Mouse (Mus musculus): ENCODE results near the gene Jmjd4. TPM values are rescaled to one million over a fixed set of nuclear protein-coding genes. Genes with fewer than 3 reads are reported as not detected.

Jmjd4 gene
- polyA plus RNA-seq, 1 experiment from 2014 or later, result 5.7 TPM

DNA sequence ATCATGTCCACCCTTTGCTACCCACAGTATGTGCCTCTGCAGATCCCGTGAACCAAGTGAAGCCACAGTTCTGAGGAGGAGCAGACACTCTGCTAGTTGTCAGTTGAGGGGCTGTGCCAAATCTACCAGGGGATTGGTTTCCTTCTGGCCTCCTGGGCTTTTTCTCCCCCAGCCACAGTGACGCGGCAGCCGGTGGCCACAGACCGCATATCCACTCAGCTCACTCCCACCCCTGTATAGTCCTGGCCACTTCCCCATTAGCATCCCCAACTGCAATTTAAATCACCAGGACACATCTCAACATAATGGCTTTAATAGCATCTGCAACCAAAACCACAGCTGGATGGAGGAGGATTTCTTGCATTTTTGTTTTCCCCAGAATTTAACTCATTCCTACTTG, 31.1 kb upstream of the Jmjd4 start:
- Histone ChIP-seq H3K27me3 (replicated peaks; ENCODE audit: insufficient read depth, low read length) (no peaks in the 10 kb centered on the region), H3K9ac (replicated peaks; ENCODE audit: low read depth) (no peak overlapping the region), H3K9me3 (ENCODE audit: low read length) (no peaks in the 10 kb centered on the region), H3K36me3 (ENCODE audit: insufficient read depth, low read length) (no peaks in the 10 kb centered on the region; the same call in 1 of the 2 replicates), H3K4me3 (ENCODE audit: low read depth, low read length) (no peak overlapping the region), H3K27ac (ENCODE audit: low read length) (no peak overlapping the region), H3K4me1 (ENCODE audit: insufficient read depth, low read depth, low read length) (no peaks in the 10 kb centered on the region; the same call in 1 of the 2 replicates), H3K4me2 (replicated peaks; ENCODE audit: low read depth, low read length) (no peak overlapping the region)
- ATAC-seq (no peak), DNase-seq (ENCODE audit: low spot score) (no peak)
- no peak for TF ChIP-seq CTCF (IDR thresholded peaks at IDR 0.05)
- TF ChIP-seq EP300 (IDR thresholded peaks at IDR 0.05), result no peak
- 90% methylated on average over 3 of the region's 5 CpGs for WGBS

DNA sequence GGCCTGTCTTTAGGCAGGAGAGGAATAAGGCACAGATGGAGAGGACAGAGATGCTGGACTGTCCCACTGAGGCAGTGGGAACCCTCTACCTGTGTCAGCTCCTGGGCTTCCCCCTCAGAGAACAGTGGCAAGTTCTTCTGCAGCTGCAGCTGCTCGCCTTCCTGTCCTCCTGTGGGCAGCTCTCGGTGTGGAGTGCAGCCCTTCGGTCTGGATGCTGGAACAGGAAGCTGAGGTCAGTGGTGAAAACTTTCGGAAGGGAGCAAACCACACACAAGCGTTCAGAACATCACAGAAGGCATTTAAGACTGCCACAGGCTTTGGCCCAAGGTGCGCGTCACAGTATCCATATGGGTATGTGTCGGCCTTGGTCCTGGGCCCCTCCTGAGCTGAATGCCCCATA, 28.4 kb upstream of the Jmjd4 start:
- 66% methylated on average over 8 of the region's 8 CpGs for WGBS
- no peak for DNase-seq (ENCODE audit: low spot score)
- Histone ChIP-seq H3K4me1 (ENCODE audit: insufficient read depth, low read depth, low read length) (no peaks in the 10 kb centered on the region; the same call in 1 of the 2 replicates), H3K36me3 (ENCODE audit: insufficient read depth, low read length) (no peaks in the 10 kb centered on the region; the same call in 1 of the 2 replicates), H3K9ac (replicated peaks; ENCODE audit: low read depth) (no peak overlapping the region), H3K9me3 (ENCODE audit: low read length) (no peaks in the 10 kb centered on the region), H3K4me2 (replicated peaks; ENCODE audit: low read depth, low read length) (no peak overlapping the region), H3K27ac (ENCODE audit: low read length) (peak overlapping the region; percentile 32; the same call in 1 of the 2 replicates), H3K27me3 (replicated peaks; ENCODE audit: insufficient read depth, low read length) (no peaks in the 10 kb centered on the region), H3K4me3 (ENCODE audit: low read depth, low read length) (no peak overlapping the region)
- no peak for TF ChIP-seq EP300 (IDR thresholded peaks at IDR 0.05)
- no peak for TF ChIP-seq CTCF (IDR thresholded peaks at IDR 0.05)
- no peak for ATAC-seq

DNA sequence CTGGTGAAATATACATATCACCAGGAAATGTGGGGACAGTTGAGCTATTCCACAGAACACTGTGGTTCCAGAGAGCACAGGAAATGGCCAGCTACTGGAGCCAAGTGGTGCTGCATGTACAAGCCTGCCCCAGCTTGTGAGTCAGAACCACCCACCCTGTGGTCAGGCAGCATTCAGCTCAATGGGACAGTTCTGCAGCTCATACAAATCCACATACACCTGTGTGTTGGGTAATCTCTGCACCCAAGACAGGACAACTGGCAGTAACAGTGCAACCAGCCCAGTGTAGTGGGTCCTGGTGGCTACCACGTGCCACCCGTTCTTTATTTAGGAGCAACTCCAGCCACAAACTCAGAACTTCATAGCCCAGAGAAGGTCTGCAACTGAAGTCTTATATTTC, 27.9 kb upstream of the Jmjd4 start:
- Histone ChIP-seq H3K27me3 (replicated peaks; ENCODE audit: insufficient read depth, low read length) (no peaks in the 10 kb centered on the region), H3K36me3 (ENCODE audit: insufficient read depth, low read length) (no peaks in the 10 kb centered on the region; the same call in 1 of the 2 replicates), H3K9ac (replicated peaks; ENCODE audit: low read depth) (no peak overlapping the region), H3K4me3 (ENCODE audit: low read depth, low read length) (no peak overlapping the region), H3K9me3 (ENCODE audit: low read length) (no peaks in the 10 kb centered on the region), H3K4me2 (replicated peaks; ENCODE audit: low read depth, low read length) (no peak overlapping the region), H3K4me1 (ENCODE audit: insufficient read depth, low read depth, low read length) (no peaks in the 10 kb centered on the region; the same call in 1 of the 2 replicates), H3K27ac (ENCODE audit: low read length) (peak overlapping the region; percentile 32; the same call in 1 of the 2 replicates)
- WGBS, result 84% methylated on average over 2 of the region's 2 CpGs
- TF ChIP-seq CTCF (IDR thresholded peaks at IDR 0.05) (peak; percentile 43), EP300 (IDR thresholded peaks at IDR 0.05) (no peak)
- DNase-seq (ENCODE audit: low spot score), result peak; percentile 45
- peak; percentile 32; the same call in 1 of the 2 replicates for ATAC-seq

- no peak overlapping the region for H3K4me2 ChIP-seq (replicated peaks; ENCODE audit: low read depth, low read length)
- H3K9ac ChIP-seq (replicated peaks; ENCODE audit: low read depth), result no peak overlapping the region
- H3K36me3 ChIP-seq (ENCODE audit: insufficient read depth, low read length), result no peaks in the 10 kb centered on the region; the same call in 1 of the 2 replicates
- no peaks in the 10 kb centered on the region for H3K27me3 ChIP-seq (replicated peaks; ENCODE audit: insufficient read depth, low read length)
- no peak; the same call in 1 of the 2 replicates for TF ChIP-seq EP300 (IDR thresholded peaks at IDR 0.05)
- 0 out of 2 replicates have a peak, but pooled peaks have one; percentile 11 for TF ChIP-seq CTCF (IDR thresholded peaks at IDR 0.05)
- H3K4me1 ChIP-seq (ENCODE audit: insufficient read depth, low read depth, low read length), result no peaks in the 10 kb centered on the region; the same call in 1 of the 2 replicates
- peak; percentile 85 for DNase-seq (ENCODE audit: low spot score)
- no peak overlapping the region for H3K27ac ChIP-seq (ENCODE audit: low read length)
- no peak overlapping the region for H3K4me3 ChIP-seq (ENCODE audit: low read depth, low read length)
- 65% methylated on average over 5 of the region's 5 CpGs for WGBS
- peak; percentile 84 for ATAC-seq
- H3K9me3 ChIP-seq (ENCODE audit: low read length), result no peaks in the 10 kb centered on the region
These were observed 26.7 kb upstream of the Jmjd4 start for GRCm38 (mm10) chr11:59423010-59423588.

DNA sequence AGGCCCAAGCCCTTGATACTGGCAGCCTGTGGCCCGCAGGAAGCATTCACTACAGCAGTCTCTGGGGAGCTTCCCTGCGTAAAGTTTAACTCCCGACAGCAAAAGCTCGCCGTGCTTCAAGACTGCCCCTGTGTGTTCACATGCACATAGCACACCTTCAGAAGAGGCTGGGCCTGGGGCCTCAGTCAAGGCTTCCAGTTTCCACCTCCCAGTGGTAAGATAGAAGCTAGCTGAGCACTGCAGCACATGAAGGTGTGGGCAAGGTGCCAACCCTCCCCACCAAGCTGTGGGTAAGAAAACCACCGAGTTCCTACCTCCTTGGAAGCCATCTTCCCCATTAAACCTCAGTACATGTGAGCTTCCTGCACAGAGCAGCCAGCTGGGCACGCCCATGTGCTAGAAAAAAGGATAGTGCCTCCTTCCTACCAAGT, 24.2 kb upstream of the Jmjd4 start:
- whole genome bisulfite sequencing, result 38% methylated on average over 7 of the region's 7 CpGs
- ATAC-seq (peak; percentile 39), DNase-seq (ENCODE audit: low spot score) (peak; percentile 49)
- no peaks in the 10 kb centered on the region; the same call in 1 of the 2 replicates for H3K4me1 ChIP-seq (ENCODE audit: insufficient read depth, low read depth, low read length)
- no peaks in the 10 kb centered on the region for H3K9me3 ChIP-seq (ENCODE audit: low read length)
- no peaks in the 10 kb centered on the region for H3K27me3 ChIP-seq (replicated peaks; ENCODE audit: insufficient read depth, low read length)
- H3K36me3 ChIP-seq (ENCODE audit: insufficient read depth, low read length), result no peaks in the 10 kb centered on the region
- H3K27ac ChIP-seq (ENCODE audit: low read length), result 0 out of 2 replicates have a peak overlapping the region, but pooled peaks have one; percentile 38
- no peak overlapping the region for H3K4me3 ChIP-seq (ENCODE audit: low read depth, low read length)
- no peak overlapping the region for H3K4me2 ChIP-seq (replicated peaks; ENCODE audit: low read depth, low read length)
- TF ChIP-seq EP300 (IDR thresholded peaks at IDR 0.05), result no peak
- TF ChIP-seq CTCF (IDR thresholded peaks at IDR 0.05), result peak; percentile 70
- no peak overlapping the region for H3K9ac ChIP-seq (replicated peaks; ENCODE audit: low read depth)

- Histone ChIP-seq H3K4me2 (replicated peaks; ENCODE audit: low read depth, low read length) (no peak overlapping the region), H3K9ac (replicated peaks; ENCODE audit: low read depth) (no peak overlapping the region), H3K4me3 (ENCODE audit: low read depth, low read length) (no peak overlapping the region), H3K27me3 (replicated peaks; ENCODE audit: insufficient read depth, low read length) (no peaks in the 10 kb centered on the region), H3K27ac (ENCODE audit: low read length) (no peak overlapping the region), H3K9me3 (ENCODE audit: low read length) (no peaks in the 10 kb centered on the region), H3K36me3 (ENCODE audit: insufficient read depth, low read length) (no peaks in the 10 kb centered on the region), H3K4me1 (ENCODE audit: insufficient read depth, low read depth, low read length) (0 out of 2 replicates have a peak, but pooled peaks cover 6% of the 10 kb centered on the region)
- 80% methylated on average over 9 of the region's 9 CpGs for WGBS
- ATAC-seq (no peak), DNase-seq (ENCODE audit: low spot score) (no peak)
- TF ChIP-seq CTCF (IDR thresholded peaks at IDR 0.05) (no peak), EP300 (IDR thresholded peaks at IDR 0.05) (no peak)
These were observed 21.7 kb upstream of the Jmjd4 start for GRCm38 (mm10) chr11:59428057-59428660.
